Mouse (Mus musculus): Measurements from ENCODE around the gene Scube1. TPM values are rescaled to one million over a fixed set of nuclear protein-coding genes. Genes with fewer than 3 reads are reported as not detected.

Gene Scube1
- total RNA-seq, 2 experiments from 2014 or later, result 4.2 to 5.4 TPM

- DNase-seq, result peak; percentile 80
Measured at GRCm38 (mm10) chr15:83664722-83665121, 60.1 kb downstream of the Scube1 start.

- DNase-seq, result no peak
Measured at GRCm38 (mm10) chr15:83663066-83663465, 61.8 kb downstream of the Scube1 start.

- DNase-seq, result no peak
Measured at GRCm38 (mm10) chr15:83662106-83662505, 62.7 kb downstream of the Scube1 start.

GRCm38 (mm10) chr15:83642518-83642917 is 82.3 kb downstream of the Scube1 start:
- DNase-seq, result no peak

- DNase-seq, result no peak
Measured at GRCm38 (mm10) chr15:83640208-83640607, 84.6 kb downstream of the Scube1 start.

- peak; percentile 35 for DNase-seq
Measured at GRCm38 (mm10) chr15:83639160-83639559, 85.7 kb downstream of the Scube1 start.

- no peak for DNase-seq
Measured at GRCm38 (mm10) chr15:83638196-83638899, 86.5 kb downstream of the Scube1 start.

GRCm38 (mm10) chr15:83636759-83637158 is 88.1 kb downstream of the Scube1 start:
- DNase-seq, result no peak

GRCm38 (mm10) chr15:83635251-83635650 is 89.6 kb downstream of the Scube1 start:
- DNase-seq, result no peak

- peak; percentile 22 for DNase-seq
Measured at GRCm38 (mm10) chr15:83634076-83634475, 90.7 kb downstream of the Scube1 start.

- DNase-seq, result no peak
Measured at GRCm38 (mm10) chr15:83631071-83631470, 93.8 kb downstream of the Scube1 start.

- no peak for DNase-seq
Measured at GRCm38 (mm10) chr15:83629716-83630115, 95.1 kb downstream of the Scube1 start.

GRCm38 (mm10) chr15:83626142-83626645 is 98.6 kb downstream of the Scube1 start:
- DNase-seq, result no peak

GRCm38 (mm10) chr15:83615245-83615644 is 109.6 kb downstream of the Scube1 start:
- DNase-seq, result no peak

GRCm38 (mm10) chr15:83607115-83607802 is 117.6 kb downstream of the Scube1 start:
- DNase-seq, result peak; percentile 85

- DNase-seq, result no peak
Measured at GRCm38 (mm10) chr15:83606700-83607099, 118.1 kb downstream of the Scube1 start.

GRCm38 (mm10) chr15:83606216-83606615 is 118.6 kb downstream of the Scube1 start:
- no peak for DNase-seq

GRCm38 (mm10) chr15:83603426-83603825 is 121.4 kb downstream of the Scube1 start:
- DNase-seq, result no peak

- no peak for DNase-seq
Measured at GRCm38 (mm10) chr15:83603046-83603396, 121.8 kb downstream of the Scube1 start.

- peak; percentile 24 for DNase-seq
Measured at GRCm38 (mm10) chr15:83602372-83603045, 122.3 kb downstream of the Scube1 start.

GRCm38 (mm10) chr15:83601185-83601584 is 123.6 kb downstream of the Scube1 start:
- DNase-seq, result no peak

- no peak for DNase-seq
Measured at GRCm38 (mm10) chr15:83596833-83597232, 128.0 kb downstream of the Scube1 start.

- no peak for DNase-seq
Measured at GRCm38 (mm10) chr15:83595364-83595711, 129.5 kb downstream of the Scube1 start.

All from heart, postnatal 4 days (tissue).